Mouse (Mus musculus) thymus, adult 2 months (tissue): ENCODE results near the gene Trim2. TPM values are rescaled to one million over a fixed set of nuclear protein-coding genes. Genes with fewer than 3 reads are reported as not detected.
A peak's percentile ranks its signal among the peaks of the same experiment; 100 is the strongest.

Experiments
- DNase-seq: peaks from one replicate; pipeline ENCODE4 v3.0.0; 2021
- H3K27ac ChIP-seq: fragments of 200-500 bp; 2 replicates; pipeline ENCODE4 v1.5.1; 2012; ENCODE audit warnings: low read length, control low read depth; ENCODE audit not compliant: control insufficient read depth, insufficient read depth
- H3K27me3 ChIP-seq: fragments of 200-500 bp; 2 replicates; pipeline ENCODE4 v1.6.1; 2012; ENCODE audit warnings: mild to moderate bottlenecking, low read length, moderate library complexity, mixed read lengths; ENCODE audit not compliant: control insufficient read depth, insufficient read depth
- H3K36me3 ChIP-seq: fragments of 200-500 bp; 2 replicates; pipeline ENCODE4 v1.6.1; 2012; ENCODE audit warnings: mild to moderate bottlenecking, low read length, moderate library complexity; ENCODE audit not compliant: control insufficient read depth, insufficient read depth
- H3K4me1 ChIP-seq: fragments of 200-500 bp; replicated peaks from 2 replicates; pipeline ENCODE4 v1.6.1; 2012; ENCODE audit warnings: low read length; ENCODE audit not compliant: control insufficient read depth, insufficient read depth
- H3K4me3 ChIP-seq: fragments of 200-500 bp; 2 replicates; pipeline ENCODE4 v1.5.1; 2012; ENCODE audit warnings: mild to moderate bottlenecking, low read length, control low read depth, moderate library complexity; ENCODE audit not compliant: control insufficient read depth, insufficient read depth
- CTCF ChIP-seq: fragments of 200-500 bp; IDR thresholded peaks from 2 replicates; pipeline ENCODE4 v1.5.1; 2012; ENCODE audit warnings: mild to moderate bottlenecking, control low read depth, low read length, moderate library complexity, borderline replicate concordance; ENCODE audit not compliant: control insufficient read depth, poor library complexity, insufficient read depth; ENCODE audit errors: extremely low read depth
- POLR2A ChIP-seq: fragments of 200-500 bp; IDR thresholded peaks from 2 replicates; pipeline ENCODE4 v1.6.1; 2012; ENCODE audit warnings: mild to moderate bottlenecking, low read length, control low read depth, moderate library complexity; ENCODE audit not compliant: control insufficient read depth, poor library complexity, insufficient read depth; ENCODE audit errors: extremely low read depth
- WGBS: fragments of 180-500 bp; shearing (Covaris S2); methylation state at CpG from one replicate; pipeline ENCODE4 v1.1.7; 2018; 5-methylcytosine and 5-hydroxymethylcytosine counted together
- polyA plus RNA-seq: library from polyadenylated mRNA; depleted of rRNA; stranded (reverse); fragments of >200 nt; gene quantifications from 2 replicates; pipeline ENCODE4 v1.2.3, GENCODE M21; 2012

Trim2 gene
- polyA plus RNA-seq, 1 experiment, result 4.2 TPM

DNA sequence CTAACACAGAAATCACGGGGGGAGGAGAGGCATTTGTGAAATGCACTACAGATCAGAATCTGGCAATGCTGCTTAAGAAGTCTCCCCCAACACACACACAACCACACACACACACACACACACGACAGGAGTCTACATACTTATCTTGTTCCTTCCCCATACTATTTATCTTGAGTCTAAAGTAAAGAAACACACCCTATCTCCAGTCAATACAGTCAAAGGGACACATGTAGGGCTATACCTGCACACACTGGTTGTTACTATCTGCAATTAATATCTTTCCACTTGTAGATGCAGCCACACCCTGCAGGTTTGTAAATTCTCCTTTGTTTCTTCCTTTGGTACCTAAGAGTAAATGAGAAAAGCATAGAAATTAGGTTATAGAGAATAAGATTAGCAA lies 128.8 kb downstream of the Trim2 start:
- no peak for DNase-seq
- WGBS, result 90% methylated on average over 2 of the region's 2 CpGs
- Histone ChIP-seq H3K36me3 (no peaks in the 10 kb centered on the region), H3K27ac (no peak overlapping the region), H3K4me3 (no peak overlapping the region), H3K27me3 (no peaks in the 10 kb centered on the region), H3K4me1 (no peaks in the 10 kb centered on the region)
- TF ChIP-seq POLR2A (no peak), CTCF (no peak)

DNA sequence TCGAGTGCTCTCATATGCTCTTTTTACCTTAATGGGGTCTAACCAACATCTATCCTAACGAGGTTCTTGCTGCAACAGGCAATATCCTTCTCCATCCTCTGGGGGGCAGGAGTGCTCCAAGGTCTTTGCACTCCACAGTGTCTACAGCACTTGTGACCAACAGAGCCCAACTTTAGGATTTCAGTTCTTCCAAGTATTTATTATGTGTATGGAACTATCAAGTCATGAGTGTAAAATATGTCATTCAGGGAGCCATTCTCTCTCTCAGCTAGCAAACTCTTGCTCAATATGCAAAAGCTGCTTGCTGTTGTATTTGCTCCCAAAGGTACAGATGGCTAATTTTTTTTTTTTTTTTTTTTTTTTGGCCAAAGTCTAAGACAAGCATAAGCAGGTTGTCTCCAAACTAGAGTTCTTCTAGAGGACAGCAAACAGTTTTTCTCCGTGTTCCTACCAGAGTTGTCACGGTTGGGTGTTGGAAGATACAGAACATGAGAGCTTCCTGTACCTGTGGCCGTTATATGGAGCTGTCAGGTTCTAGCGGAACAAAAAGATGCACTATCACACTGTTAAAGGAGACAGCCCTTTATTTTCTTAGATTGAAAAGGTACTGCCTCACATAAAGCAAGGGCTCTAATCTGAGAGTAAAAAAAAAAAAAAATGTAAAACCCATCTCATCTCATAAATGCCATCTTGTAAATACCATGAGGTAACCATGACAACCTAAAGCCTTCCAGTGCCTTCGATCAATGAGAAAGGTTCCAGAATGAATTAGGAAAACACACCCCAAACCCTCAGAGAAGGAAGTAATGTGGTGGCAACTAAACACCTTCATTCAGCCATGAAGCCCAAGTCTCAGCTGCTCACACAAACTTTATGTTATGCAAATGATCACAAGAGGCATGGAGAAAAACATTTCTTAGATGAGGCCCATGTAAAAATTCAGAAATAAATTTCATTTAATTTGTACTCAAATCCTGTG lies 131.1 kb downstream of the Trim2 start:
- WGBS, result 55% methylated on average over 7 of the region's 7 CpGs
- Histone ChIP-seq H3K27ac (no peak overlapping the region), H3K4me3 (no peak overlapping the region), H3K36me3 (no peaks in the 10 kb centered on the region), H3K27me3 (no peaks in the 10 kb centered on the region), H3K4me1 (0 out of 2 replicates have a peak, but pooled peaks cover under 1% of the 10 kb centered on the region)
- TF ChIP-seq CTCF, result no peak
- no peak for TF ChIP-seq POLR2A
- DNase-seq, result peak; percentile 79

DNA sequence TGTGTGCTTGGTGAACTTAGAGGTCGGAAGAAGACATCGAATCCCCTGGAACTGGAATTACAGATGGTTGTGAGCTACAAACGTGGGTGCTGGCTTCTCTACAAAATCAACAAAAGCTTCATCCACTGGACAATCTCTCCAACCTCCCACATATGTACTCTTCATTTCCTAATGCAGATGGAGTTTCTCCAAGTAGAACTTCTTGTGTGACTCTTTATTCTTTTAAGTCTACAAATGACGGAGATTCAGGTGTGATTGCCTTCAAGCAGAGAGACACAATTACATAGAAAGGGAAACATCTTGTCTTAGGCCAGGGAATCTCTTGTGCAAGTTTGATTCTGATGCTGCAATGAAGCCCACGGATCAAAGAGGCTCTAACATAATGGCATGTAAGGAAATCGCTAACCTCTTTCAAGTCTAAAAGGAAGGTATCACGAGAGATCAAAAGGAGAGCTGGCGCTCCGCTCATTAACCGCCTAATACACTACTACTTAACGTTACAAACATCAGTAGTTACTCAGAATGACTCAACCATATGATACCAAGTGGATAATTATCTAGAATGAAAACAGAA lies 133.0 kb downstream of the Trim2 start, which contains the start of gene Gm6525:
Gm6525 (plus strand) TSS at position 524 of the 574 bp plus-strand sequence.
- Histone ChIP-seq H3K27ac (no peak within 1 kb of the TSS), H3K4me1 (peaks cover 8% of the 10 kb centered on the region), H3K36me3 (no peaks in the 10 kb centered on the region), H3K27me3 (no peaks in the 10 kb centered on the region), H3K4me3 (no peak within 1 kb of the TSS)
- TF ChIP-seq POLR2A (no peak), CTCF (no peak)
- 84% methylated on average over 11 of the region's 11 CpGs for WGBS
- DNase-seq, result no peak

DNA sequence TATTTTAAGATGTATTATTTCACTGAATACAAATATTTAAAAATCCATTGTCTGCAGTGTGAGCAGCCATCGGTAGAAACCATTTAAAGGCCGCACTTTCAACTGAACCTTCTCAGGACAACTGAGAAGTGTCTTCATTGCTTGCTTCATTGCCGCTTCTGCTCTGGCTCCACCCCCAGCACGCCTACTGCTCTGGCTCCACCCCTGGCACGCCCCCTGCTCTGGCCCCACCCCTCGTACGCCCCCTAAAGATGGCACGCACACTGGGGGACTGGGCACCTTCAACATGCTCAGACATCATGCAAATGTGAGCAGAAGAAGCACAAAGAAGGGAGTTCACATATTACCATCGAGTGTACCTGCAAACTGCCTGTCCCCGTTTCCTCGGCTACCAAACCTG lies 134.3 kb downstream of the Trim2 start:
- TF ChIP-seq CTCF (no peak), POLR2A (no peak)
- H3K36me3 ChIP-seq, result no peaks in the 10 kb centered on the region
- peaks cover 8% of the 10 kb centered on the region for H3K4me1 ChIP-seq
- no peak for DNase-seq
- H3K27ac ChIP-seq, result no peak overlapping the region
- 68% methylated on average over 11 of the region's 11 CpGs for WGBS
- no peak overlapping the region for H3K4me3 ChIP-seq
- no peaks in the 10 kb centered on the region for H3K27me3 ChIP-seq

DNA sequence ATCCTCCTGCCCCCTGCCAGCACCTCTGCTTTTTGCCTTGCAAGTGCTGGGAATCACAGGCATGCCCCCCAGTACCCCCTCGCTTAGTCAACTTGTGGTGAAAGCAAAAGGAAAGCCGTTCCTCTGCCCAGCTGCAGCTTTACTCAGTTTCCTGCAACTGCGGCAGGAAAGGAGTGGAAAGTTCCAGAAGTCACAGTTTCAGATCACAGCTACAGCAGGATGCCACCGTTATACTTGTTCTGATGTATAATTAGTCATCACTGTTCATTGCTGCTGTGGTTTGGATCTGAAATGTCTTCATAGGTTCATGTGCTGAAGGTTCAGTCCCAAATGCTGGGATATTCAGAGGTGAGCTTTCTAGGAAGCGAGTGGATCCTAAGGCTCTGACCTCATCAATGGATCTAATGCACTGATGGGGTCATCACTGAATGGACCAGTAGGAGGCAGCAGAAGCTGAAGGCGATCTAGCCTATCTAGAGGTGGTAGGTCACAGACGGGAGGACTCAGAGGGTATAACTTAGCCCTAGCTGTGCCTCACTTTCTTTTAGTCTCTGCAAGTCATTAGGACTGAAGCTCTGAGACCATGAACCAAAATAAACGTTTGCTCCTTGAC lies 137.2 kb downstream of the Trim2 start:
- DNase-seq, result peak; percentile 9
- WGBS, result 47% methylated on average over 8 of the region's 8 CpGs
- Histone ChIP-seq H3K36me3 (no peaks in the 10 kb centered on the region), H3K27ac (no peak overlapping the region; the same call in 1 of the 2 replicates), H3K4me1 (peaks cover 8% of the 10 kb centered on the region), H3K4me3 (no peak overlapping the region), H3K27me3 (no peaks in the 10 kb centered on the region)
- TF ChIP-seq POLR2A, result no peak
- no peak for TF ChIP-seq CTCF

DNA sequence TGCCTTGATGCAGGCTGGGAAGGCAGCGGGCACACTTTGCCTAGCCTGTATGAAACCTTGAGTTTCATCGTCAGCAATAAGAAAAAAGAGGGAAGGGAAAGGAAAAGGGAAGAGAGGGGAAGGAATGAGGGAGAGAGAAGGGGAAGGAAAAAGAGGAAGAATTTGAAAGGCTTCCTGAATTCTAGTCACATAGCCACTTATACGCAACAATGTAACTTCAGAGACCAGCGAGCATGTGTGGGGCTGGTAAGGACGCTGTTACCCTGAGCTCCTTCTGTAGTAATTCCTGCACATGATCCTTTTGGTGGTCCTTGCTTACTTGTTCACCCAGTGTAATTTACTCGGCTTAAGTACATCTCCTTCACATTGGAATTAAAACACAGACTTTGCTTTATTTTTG lies 137.7 kb downstream of the Trim2 start:
- Histone ChIP-seq H3K27me3 (no peaks in the 10 kb centered on the region), H3K36me3 (no peaks in the 10 kb centered on the region), H3K4me3 (no peak overlapping the region), H3K27ac (no peak overlapping the region; the same call in 1 of the 2 replicates), H3K4me1 (peaks cover 8% of the 10 kb centered on the region)
- TF ChIP-seq POLR2A, result no peak
- no peak for TF ChIP-seq CTCF
- no peak for DNase-seq
- WGBS, result 53% methylated on average over 6 of the region's 6 CpGs
